Mouse (Mus musculus): ENCODE results near the gene Ceacam18.
"Not testable (repeated sequence)": the region's sequence is repeated elsewhere in the genome, so short reads cannot be mapped to it uniquely, and the experiment has no call there.

Gene Ceacam18

DNA sequence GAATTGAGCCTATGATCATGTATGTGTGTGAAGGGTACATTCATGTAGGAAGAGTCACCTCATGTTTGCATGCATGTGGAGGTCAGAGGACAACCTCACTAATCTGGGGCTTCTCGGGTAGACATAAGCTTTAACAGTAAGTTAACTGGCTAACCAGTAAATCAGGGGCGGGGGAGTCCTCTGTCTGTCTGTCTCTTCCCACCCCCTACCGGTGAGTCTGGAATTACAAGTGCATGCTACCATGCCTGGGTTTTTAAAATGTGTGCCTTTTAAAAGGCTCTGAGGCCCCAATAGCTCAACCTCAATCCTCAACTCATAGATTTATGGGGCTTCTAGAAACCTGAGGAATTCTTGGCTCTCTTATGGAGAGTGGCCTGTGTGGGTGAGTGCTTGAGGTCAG is 34.1 kb downstream of the Ceacam18 start:
- DNase-seq (ENCODE audit: low spot score): no peak

DNA sequence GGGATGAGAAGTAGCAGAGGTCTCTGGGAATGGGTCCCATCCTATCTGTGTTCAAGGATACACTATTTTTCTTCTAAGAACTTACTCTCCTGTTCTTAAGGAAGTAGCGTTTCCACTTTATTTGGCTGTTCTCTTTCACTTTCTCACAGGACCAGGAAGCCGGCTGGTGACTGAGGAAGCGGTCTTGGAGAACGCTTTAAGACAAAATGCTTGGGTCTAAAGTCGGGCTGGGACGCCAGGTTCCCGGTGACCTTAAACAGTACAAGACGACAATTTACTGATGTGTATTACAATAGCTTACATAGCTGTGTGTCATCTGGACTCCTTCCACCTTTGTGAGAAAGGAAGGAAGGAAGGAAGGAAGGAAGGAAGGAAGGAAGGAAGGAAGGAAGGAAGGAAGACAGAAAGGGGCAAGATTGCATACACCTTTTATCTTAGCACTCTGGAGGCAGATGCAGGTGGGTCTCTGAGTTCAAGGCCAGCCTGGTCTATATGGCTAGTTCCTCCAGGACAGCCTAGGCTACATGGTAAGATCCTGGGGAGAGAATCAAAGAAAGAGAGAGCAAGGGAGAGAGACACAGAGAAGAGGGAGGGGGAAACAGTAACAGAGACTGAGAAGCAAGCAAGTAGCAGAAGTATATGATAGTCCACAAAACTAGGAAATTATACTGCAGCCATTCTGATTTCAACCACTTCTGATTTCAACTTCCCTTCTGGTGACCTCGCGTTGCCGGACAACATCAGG is 36.7 kb downstream of the Ceacam18 start:
- no peak for DNase-seq (ENCODE audit: low spot score)

DNA sequence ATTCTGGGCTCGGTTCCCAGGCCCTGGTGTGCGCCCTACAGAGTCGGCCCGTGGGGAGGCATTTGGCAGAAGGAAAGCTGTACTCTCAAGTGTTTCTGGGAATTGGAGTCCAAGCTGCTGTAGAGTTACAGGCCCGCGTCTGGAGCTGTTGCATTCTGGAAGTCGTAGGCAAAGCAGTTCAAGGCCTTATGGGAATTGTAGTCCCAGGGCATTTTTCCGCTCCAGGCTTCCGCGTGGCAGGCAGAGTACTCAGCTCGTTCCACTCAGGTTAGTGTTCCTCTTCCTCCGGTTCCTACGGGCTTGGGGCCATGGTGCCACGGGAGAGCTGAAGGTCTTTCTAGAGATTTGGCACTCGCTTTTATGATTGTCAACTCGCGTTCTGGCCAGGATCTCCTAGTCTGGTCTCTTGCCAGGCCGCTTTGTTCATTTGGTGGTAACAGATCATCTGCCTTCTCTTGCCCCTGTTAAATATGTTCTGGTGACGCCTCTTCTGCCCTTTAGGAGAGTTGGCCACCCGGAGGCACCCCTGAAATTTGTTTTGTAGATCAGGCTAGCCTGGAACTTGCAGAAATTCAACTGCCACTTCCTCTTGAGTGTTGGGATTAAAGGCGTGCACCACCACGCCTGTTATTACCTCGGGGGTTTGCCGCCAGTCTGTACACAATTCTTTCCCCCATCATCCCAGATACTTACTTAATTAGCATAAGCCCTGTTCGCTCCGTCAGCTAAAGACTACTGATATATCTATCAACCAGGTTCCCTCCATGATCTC is 37.5 kb downstream of the Ceacam18 start, which contains the start of gene Ctu1:
TSS of gene Ctu1 (plus strand) at position 208 of the 772 bp plus-strand sequence.
- peak; percentile 87 for DNase-seq (ENCODE audit: low spot score)

- no peak for DNase-seq (ENCODE audit: low spot score)
Measured at GRCm38 (mm10) chr7:43672581-43673260, 38.2 kb downstream of the Ceacam18 start.

DNA sequence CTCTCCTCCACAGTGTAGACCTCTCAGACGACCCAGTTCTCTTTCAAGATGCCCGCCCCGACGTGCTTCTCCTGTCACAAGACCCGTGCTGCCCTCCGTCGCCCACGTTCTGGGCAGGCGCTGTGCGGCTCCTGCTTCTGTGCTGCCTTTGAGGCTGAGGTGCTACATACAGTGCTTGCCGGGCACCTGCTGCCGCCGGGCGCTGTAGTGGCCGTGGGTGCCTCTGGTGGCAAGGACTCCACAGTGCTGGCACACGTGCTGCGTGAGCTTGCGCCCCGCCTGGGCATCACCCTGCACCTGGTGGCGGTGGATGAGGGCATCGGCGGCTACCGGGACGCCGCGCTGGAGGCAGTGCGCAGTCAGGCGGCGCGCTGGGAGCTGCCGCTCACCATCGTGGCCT is 40.6 kb downstream of the Ceacam18 start:
- no peak for DNase-seq (ENCODE audit: low spot score)

- DNase-seq (ENCODE audit: low spot score): no peak
Measured at GRCm38 (mm10) chr7:43678517-43678916, 44.0 kb downstream of the Ceacam18 start.

DNA sequence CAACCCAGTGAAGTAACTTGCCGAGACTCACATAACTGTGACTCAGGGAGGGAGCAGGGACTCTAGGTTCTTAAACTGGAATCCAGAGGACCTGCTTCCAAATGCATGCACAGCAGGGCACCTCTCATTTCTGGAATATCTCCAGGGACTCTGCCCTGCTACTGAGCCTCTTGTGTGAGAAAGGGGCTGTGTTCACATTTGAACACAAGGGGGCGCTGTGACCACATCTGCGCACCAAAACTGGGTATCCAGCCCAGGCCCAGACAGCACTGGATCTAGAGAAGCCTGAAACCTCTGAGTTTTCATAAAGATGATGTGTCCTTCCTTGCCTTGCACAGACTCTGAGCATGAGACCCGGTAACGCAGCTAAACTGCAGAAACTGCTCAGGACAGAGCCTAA is 46.5 kb downstream of the Ceacam18 start:
- peak; percentile 15 for DNase-seq (ENCODE audit: low spot score)

GRCm38 (mm10) chr7:43682511-43682910 is 48.0 kb downstream of the Ceacam18 start:
- not testable (repeated sequence) for DNase-seq (ENCODE audit: low spot score)

- DNase-seq (ENCODE audit: low spot score): no peak
Measured at GRCm38 (mm10) chr7:43685088-43685487, 50.6 kb downstream of the Ceacam18 start.

- no peak for DNase-seq (ENCODE audit: low spot score)
Measured at GRCm38 (mm10) chr7:43690118-43690517, 55.6 kb downstream of the Ceacam18 start, which contains the start of gene Klk14. Gene Klk14 (plus strand): TSS chr7:43690418.
